Mouse (Mus musculus): Measurements from ENCODE around the gene Rpl9.

Gene Rpl9

DNA sequence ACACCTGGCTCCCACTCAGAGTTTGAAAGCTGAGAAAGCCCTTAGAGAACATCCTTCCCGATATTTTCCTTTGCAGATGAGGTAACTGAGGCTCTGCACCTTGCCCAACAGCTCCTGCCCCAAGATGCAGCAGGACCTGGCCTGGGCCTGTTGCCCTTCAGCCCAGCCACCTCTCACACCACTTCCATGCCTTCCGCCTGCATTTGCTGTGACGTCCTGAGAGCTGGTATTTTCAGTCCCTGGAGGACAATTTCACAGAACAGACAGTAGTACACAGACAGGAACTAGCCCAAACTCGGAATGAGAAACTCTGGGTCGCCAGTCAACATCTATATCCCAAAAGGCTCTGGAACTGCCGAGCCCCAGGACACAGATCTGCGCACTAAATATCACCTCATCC lies 16.5 kb downstream of the Rpl9 start:
- DNase-seq (ENCODE audit: low spot score in 2 of 2): no peak

GRCm38 (mm10) chr5:65371551-65371950 lies 19.7 kb downstream of the Rpl9 start:
- no peak for DNase-seq (ENCODE audit: low spot score in 2 of 2)

DNA sequence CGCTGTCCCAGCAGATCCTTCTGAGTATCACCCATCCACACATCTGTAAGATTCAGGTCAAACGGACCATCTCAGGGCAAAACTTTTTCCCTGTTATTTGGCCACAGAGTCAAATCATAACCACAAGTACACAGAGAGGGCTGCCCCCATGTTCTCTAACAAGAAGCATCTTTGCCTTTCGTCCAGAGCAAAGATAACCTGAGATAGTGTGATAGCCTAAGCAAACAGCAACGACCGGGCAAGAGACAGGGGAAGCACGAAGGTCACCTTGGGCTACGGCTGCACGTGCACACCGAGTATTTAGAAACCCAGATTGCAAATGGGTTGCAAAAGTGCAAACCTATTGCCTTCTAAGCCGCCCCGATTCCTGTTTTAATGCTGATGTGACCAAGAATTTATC lies 23.4 kb downstream of the Rpl9 start:
- DNase-seq (ENCODE audit: low spot score in 2 of 2): no peak

DNA sequence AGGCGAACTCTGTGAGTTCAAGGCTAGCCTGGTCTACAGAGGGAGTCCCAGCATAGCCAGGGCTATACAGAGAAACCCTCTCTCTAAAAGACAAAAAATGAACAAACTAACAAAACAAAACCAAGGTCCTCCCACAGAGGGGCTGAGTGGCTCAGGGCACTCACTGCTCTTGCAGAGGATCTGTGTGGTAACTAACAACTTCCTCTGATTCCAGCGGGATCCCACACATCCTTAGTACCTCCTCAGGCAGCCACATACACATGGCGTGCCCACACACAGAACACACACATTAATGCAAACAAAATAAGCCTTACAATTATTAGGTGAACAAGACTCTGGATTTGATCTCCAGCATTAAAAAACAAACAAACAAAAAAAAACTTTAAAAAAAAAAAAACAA lies 33.5 kb downstream of the Rpl9 start:
- DNase-seq (ENCODE audit: low spot score in 2 of 2): no peak

GRCm38 (mm10) chr5:65356851-65357250 lies 34.4 kb downstream of the Rpl9 start:
- DNase-seq (ENCODE audit: low spot score in 2 of 2): no peak

DNA sequence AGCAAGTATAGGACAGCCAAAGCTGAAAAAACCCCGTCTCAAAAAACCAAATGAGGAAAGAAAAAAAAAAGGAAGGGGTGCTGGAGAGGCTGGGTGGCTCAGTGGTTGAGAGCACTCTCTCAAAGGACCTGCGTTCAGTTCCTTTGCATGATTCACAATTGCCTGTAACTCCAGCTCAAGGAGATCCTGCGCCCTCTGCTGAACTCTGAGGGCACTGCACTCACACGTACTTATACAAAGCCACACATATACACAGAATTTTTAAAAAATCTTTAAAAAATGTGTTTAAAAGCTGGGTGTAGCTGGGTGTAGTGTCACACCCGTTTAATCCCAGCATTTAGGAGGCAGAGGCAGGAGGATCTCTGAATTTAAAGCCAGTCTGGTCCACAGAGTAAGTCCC lies 36.3 kb downstream of the Rpl9 start:
- no peak for DNase-seq (ENCODE audit: low spot score in 2 of 2)

DNA sequence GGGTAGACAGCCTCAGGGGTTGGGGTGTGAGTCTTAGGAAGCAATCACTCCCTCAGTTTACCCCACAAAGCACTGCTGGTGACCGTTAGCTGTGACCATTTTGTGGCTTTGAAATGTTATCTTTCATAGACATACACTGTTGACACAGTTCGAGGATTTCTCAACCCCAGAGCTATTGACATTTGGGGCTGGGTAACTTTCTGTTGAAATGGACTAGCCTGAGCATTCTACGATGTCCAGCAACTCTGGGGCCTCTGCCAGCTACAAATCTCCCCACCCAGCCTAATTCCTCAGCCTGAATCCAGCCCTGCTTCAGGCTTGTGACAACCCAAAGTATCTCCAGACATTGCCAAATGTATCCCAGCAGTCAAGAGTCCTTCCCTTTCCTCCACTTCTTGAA lies 37.1 kb downstream of the Rpl9 start:
- DNase-seq (ENCODE audit: low spot score in 2 of 2): no peak

- DNase-seq (ENCODE audit: low spot score in 2 of 2): no peak
Observed at GRCm38 (mm10) chr5:65350508-65350907, 40.7 kb downstream of the Rpl9 start.

DNA sequence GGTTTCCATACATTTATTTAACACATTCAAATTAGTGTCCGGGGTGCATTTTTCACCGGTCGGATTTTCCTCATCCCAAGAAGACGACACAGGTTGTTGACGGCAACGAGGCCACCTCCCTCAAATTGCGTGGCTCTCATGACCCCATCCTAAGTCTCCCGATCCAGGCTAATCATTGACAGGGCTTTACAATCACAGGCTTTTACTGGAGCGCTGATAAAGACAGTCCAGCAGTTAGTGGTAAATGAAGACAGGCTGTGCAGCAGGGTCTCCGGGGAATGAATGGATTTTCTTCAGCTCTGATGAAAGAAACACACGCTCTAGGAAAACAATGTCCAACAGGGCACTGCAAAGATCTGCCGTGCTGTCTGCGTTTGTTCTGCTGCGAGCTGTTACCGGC lies 43.1 kb downstream of the Rpl9 start, which contains the start of gene Klb:
Gene Klb, plus strand, starts transcription at position 147 of the 400 bp plus-strand sequence.
- DNase-seq (ENCODE audit: low spot score in 2 of 2): no peak

DNA sequence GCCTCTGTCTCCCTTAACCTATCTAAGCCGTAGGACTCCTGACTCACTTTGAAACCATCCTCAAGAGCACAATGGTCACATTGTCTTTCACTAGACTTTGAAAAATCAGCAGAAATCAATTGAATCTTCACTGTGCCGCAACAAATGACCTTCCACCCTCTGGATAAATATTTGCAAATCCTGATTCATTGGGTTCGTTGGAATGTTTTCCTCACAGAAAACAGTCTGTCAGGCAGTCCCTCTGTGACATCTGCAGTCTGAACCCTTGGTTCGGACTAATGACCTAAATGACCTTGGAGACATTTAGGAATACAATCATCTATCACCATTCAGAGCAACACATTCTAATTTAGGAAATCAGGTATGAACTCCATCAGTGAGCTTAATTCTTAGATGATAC lies 51.1 kb downstream of the Rpl9 start:
- no peak for DNase-seq (ENCODE audit: low spot score in 2 of 2)

DNA sequence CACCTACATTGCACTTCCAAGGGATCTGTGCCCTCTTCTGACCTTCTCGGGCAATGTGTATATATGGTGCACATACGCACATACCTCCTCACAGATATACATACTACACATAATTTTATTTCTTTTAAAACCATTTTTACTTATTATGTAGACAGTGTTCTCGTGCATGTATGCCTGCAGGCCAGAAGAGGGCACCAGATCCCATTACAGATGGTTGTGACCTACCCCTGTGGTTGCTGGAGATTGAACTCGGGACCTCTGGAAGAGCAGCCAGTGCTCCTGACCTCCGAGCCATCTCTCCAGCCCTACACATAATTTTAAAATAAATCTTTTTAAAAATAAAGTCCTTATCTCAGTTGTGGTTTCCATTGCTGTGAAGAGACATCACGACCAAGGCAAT lies 52.9 kb downstream of the Rpl9 start:
- DNase-seq (ENCODE audit: low spot score in 2 of 2): no peak

All from urinary bladder, postnatal 4 days (tissue).